Mouse (Mus musculus) MEL (cell line): ENCODE measurements around the gene Ccdc173.

Experiments used
- CTCF ChIP-seq, 3 experiments: IDR thresholded peaks in 2 of 3; conservative IDR thresholded peaks in 1 of 3; 2 replicates each; pipeline ENCODE4 v1.5.1; 2011 to 2012; ENCODE audit warnings: low read length in 3 of 3, low read depth in 2 of 3, mild to moderate bottlenecking in 2 of 3, improper control_type of control experiment in 1 of 3, inconsistent platforms in 1 of 3, mixed read lengths in 1 of 3, moderate library complexity in 1 of 3; ENCODE audit not compliant: control insufficient read depth in 1 of 3, insufficient read depth in 1 of 3, poor library complexity in 1 of 3, severe bottlenecking in 1 of 3
- ELF1 ChIP-seq: IDR thresholded peaks from 2 replicates; pipeline ENCODE4 v1.6.1; 2014; ENCODE audit warnings: low read depth, mild to moderate bottlenecking, inconsistent platforms, low read length, improper control_type of control experiment, moderate library complexity
- KAT2A ChIP-seq: conservative IDR thresholded peaks from 2 replicates; pipeline ENCODE4 v1.6.1; 2012; ENCODE audit warnings: low read depth, low read length, improper control_type of control experiment, inconsistent platforms
- MAX ChIP-seq: IDR thresholded peaks from 2 replicates; pipeline ENCODE4 v1.6.1; 2011; ENCODE audit warnings: low read length, improper control_type of control experiment
- MXI1 ChIP-seq: IDR thresholded peaks from 2 replicates; pipeline ENCODE4 v1.6.1; 2011; ENCODE audit warnings: mild to moderate bottlenecking, low read depth, low read length, improper control_type of control experiment
- NELFE ChIP-seq: IDR thresholded peaks from 2 replicates; pipeline ENCODE4 v1.6.1; 2011; ENCODE audit warnings: low read depth, low read length, improper control_type of control experiment
- NRF1 ChIP-seq: IDR thresholded peaks from 2 replicates; pipeline ENCODE4 v1.6.1; 2014; ENCODE audit warnings: low read depth, mild to moderate bottlenecking, inconsistent platforms, low read length, improper control_type of control experiment, moderate library complexity; ENCODE audit not compliant: poor library complexity, insufficient read depth, severe bottlenecking
- POLR2A ChIP-seq, 2 experiments: IDR thresholded peaks; 2 replicates each; pipeline ENCODE4 v1.6.1; 2011 to 2012; ENCODE audit warnings: low read length in 2 of 2, mild to moderate bottlenecking in 2 of 2, control low read depth in 1 of 2, improper control_type of control experiment in 1 of 2, low read depth in 1 of 2, moderate library complexity in 1 of 2; ENCODE audit not compliant: control insufficient read depth in 1 of 2, insufficient read depth in 1 of 2, poor library complexity in 1 of 2
- SMC3 ChIP-seq: IDR thresholded peaks from 2 replicates; pipeline ENCODE4 v1.6.1; 2011; ENCODE audit warnings: low read depth, low read length, improper control_type of control experiment
- USF2 ChIP-seq, 2 experiments: IDR thresholded peaks; 2 replicates each; pipeline ENCODE4 v1.6.1; 2011 to 2012; ENCODE audit warnings: improper control_type of control experiment in 2 of 2, low read length in 2 of 2, borderline replicate concordance in 1 of 2, inconsistent platforms in 1 of 2, low read depth in 1 of 2, mild to moderate bottlenecking in 1 of 2; ENCODE audit not compliant: insufficient read depth in 1 of 2

DNA sequence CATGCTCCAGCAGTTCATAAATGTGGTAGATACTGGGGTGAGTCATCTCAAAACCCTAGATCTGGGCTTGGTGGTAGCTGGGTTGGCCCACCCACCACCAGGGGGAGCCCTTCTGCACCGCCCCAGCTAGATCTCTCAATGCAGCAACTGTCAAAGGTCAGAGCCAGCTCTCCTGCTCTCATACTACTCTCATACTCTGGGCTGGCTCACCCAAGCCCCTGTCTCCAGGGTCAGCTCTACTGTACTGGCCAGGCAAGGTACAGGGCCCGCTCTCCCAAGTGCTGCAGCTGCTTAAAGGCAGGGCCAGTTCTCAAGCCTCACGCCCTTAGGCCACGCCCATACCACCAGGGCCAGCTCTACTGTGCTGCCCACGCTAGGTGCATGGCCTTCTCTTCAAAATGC is 13.5 kb upstream of the Ccdc173 start:
- peak; percentile 47; the same call in 1 of the 2 replicates for TF ChIP-seq MXI1
- TF ChIP-seq KAT2A, result no peak
- no peak for TF ChIP-seq USF2 (IDR thresholded peaks at IDR 0.05; ENCODE audit: borderline replicate concordance in 1 of 2, insufficient read depth in 1 of 2, low read depth in 1 of 2, low read length in 2 of 2)
- TF ChIP-seq POLR2A (IDR thresholded peaks at IDR 0.05; ENCODE audit: control insufficient read depth in 1 of 2, insufficient read depth in 1 of 2, low read depth in 1 of 2, low read length in 2 of 2, poor library complexity in 1 of 2), result peak in 1 of 2 experiments; percentile 29; a peak in 1 of 4 replicates
- peak; percentile 72 to 85 (median 84) for TF ChIP-seq CTCF (IDR thresholded peaks at IDR 0.05 in 2 of 3, conservative IDR thresholded peaks at IDR 0.05 in 1 of 3; ENCODE audit: control insufficient read depth in 1 of 3, insufficient read depth in 1 of 3, low read depth in 2 of 3, low read length in 3 of 3, poor library complexity in 1 of 3, severe bottlenecking in 1 of 3)
- TF ChIP-seq ELF1, result no peak
- TF ChIP-seq MAX, result no peak
- no peak for TF ChIP-seq NRF1
- peak; percentile 35 for TF ChIP-seq SMC3
- TF ChIP-seq NELFE, result no peak
